Mouse (Mus musculus): ENCODE measurements around the gene C8a.

- TF ChIP-seq EP300 (IDR thresholded peaks at IDR 0.05; ENCODE audit: low read depth) (no peak), CTCF (IDR thresholded peaks at IDR 0.05; ENCODE audit: low read depth) (no peak)
Observed at GRCm38 (mm10) chr4:104876323-104876722, at the start of gene C8a.
